Mouse (Mus musculus): ENCODE measurements at regions not wholly inside any gene's neighbourhood (a gene's known extent, or its start where the extent isn't known, plus 50 kb on each side); places are given as distances from the start of the nearest gene placed in this dataset.

DNA sequence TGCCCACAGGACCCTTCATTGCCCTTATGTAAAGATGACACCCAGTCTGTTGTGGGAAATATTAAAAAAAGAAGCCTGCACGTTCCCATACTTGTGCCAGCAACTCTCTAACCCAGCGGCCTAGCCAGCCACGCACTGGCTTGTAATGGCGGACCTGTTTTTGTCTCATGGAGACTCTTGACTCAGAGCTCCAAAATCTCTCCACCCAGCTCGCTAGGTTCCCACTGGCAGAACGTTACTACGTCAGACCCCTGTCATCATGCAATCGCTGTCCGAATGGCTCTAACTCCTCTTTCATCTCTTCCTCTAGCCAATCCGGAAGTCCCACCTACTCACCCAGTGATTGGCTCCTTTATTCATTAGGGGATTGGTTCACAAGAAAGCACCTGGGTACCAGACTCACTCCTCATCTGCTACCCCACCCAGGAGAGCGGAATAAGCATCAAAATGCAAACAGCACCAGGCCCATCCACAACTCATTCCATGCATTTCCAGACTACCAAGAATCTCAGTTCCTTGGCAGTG lies 159.2 kb upstream of the Fn1 start:
- DNase-seq, result no peak

DNA sequence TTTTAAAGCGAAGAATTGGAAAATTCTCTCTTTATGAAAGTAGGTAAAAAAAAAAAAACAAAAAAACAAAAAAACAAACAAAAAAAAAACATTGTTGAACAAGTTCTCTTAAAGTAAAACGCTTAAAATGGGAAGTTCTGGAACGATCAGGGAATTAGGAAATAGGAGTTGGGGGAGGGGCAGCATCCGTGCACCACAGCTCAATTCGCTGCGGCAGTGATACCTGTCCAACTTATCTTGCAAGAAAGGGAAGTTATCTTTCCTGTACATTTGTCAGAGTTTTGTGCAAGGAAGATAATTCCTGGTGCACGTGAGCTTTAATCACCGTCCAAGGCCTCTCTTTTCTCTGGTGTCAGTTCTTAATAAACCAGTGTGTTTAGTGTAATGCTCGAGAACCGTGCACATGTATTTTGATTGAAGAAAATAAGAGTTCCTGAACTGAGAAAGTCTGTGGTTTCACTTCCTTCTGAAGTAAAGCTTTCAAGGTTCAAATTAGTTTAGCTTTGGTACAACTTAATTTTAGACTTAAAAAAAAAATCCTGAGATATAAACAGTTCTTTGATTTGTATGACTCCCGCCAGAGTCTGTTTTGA lies 158.3 kb upstream of the Fn1 start:
- DNase-seq, result peak; percentile 15

DNA sequence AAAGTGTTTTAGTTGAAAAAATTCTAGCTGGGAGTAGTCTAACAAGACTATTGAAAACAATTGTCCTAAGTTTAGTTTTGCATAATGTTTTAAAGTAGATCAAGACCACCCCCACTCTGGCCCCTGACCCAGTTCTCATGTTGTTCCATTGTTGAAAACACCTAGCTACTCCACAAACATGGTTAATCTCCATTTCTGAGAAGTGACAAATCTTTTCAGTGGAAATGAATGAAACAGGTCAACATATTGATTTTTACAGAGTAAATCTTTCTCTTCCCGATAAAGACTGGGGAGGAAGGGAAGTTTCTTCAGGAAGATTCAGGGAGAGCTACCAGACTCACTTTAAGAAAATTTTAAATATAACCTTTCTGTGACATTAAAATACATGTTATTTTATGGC lies 155.0 kb upstream of the Fn1 start:
- no peak for DNase-seq

DNA sequence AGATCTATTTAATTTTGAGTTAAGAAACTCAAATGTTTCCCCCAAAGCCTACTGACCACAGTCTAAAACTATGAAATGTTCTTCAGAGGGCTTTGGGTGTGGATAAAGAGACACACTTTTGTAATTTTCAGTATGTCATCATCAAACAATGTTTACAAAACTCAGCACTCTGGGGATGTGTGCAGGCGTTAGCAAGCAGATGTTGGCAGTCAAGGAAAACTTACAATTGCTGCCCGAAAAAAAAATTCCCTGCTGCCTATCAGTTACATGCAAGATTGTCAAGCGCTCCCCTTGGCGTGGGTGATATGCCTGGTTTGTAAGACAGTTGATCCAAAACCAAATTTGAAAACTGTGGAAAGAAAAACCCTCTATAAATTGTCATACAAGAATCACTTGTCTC lies 154.6 kb upstream of the Fn1 start:
- peak; percentile 21 for DNase-seq

DNA sequence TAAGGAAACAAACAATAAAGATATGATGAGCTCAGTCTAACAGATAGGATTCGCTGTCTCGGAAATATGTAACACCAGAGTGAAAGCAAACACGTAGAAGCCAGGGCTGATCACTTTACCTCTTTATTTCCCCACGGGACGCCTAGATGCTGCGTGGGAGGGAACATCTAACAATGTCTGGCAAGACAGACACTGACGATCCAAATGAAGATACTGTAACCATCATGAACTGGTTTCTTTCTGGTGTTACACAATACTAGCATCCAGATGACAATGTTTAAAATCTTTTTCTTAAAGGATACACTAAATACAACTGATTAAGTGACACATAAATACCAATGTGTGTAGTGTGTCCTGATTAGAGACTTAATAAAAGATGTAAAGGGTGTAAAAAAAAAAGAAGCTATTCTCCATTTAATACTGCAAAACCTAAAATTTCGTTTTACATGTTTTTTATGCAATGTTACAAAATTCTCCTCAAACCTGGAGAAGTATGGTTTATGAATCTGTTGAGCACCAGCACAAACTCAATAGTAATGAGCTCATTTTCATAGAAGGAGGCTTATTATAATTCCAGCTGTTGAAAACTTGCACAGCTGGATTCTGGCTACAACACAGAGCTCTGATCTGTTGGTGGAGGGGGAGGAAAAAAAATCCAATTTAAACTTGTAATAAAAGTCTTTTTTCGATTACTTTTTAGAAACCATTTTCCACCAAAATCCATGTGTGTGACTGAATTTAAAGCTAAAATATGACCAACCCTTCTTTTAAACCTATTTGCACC lies 148.5 kb upstream of the Fn1 start:
- no peak for DNase-seq

DNA sequence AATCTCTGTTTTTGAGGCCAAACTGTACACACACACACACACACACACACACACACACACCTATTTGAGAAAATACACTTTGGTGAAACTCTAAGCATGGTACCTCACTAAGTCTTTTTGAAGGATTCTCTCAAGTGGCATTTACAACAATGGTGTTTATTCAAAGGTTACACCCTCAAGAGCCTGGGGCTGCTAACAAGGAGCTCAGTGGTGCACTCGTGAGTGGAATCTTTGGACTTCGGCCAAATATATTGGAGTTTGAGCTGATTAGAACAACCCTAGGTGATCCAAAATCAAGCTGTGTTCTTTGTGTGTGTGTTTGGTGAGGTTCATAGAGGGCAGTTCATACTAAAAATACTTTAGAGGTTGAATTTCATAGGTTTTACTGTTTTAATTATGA lies 147.6 kb upstream of the Fn1 start:
- no peak for DNase-seq

DNA sequence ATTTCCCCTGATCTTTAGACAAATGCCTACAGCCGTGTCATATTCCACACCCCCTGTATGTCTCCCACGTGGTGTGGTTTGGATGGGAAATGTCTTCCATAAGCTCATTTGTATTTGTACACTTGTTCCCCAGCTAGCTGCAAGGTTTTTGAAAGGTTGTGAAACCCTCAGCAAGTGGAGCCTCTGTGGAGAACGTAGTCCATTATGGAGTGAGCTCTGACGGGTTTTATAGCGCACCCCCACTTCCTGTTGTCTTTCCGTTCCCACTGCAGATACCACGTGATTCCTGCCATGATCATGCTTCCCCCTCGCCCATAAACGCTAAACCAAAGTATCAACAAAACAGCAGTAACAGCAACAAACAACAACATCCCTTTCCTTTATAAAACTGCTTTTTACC lies 145.6 kb upstream of the Fn1 start:
- DNase-seq, result no peak

DNA sequence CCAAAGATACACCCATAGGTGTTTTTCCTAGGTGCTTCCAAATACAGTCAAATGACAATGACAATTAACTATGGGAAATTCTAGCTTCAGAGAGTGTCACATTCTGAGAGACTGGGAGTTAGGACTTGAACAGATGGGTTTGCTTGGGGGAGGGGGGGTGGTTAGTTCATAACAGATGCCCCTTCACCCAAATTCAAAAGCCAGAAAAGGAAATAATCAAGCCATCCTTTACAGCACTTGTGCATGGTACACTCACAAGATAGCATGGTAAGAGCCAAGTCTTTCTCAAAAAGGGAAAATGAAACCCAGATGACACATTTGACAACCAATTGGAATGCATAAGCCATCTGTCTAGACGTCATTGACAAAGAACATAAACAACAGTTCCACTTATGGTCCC lies 135.4 kb upstream of the Fn1 start:
- no peak for DNase-seq

DNA sequence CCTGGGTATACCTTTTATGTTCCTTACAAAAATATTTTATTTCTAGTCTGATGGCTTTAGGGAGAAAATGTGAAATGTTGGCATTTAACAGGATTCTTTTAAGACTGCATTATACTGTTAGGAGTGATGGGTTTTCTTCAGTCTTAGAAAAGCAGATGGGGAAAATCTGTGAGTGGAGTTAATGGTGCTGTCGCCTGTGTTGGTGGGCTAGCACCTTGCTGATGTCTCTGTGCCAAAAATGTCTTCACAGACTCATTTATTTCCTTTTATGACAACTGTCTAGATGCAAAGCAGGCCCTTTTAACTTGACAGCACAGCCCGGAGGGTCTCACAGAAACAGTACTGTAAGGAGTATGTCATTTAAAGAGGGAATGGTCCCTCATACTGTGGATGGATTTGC lies 131.9 kb upstream of the Fn1 start:
- DNase-seq, result no peak

DNA sequence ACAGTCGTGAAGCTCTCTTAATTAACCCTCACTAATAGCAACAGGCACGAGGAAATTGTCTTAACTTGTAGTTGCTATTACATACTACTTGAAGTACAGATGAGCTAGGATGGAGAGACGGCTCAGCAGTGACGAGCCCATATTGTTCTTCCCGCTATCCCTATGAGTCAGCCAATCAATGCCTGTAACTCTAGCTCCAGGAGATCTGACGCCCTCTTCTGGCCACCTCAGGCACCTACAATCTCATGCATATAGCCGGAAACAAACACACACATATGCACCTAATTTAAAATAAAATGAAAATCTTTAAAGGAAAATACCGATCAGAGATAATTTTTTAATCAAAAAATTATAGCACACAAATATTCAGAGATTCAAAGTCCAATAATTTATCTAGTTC lies 125.3 kb upstream of the Fn1 start:
- no peak for DNase-seq

DNA sequence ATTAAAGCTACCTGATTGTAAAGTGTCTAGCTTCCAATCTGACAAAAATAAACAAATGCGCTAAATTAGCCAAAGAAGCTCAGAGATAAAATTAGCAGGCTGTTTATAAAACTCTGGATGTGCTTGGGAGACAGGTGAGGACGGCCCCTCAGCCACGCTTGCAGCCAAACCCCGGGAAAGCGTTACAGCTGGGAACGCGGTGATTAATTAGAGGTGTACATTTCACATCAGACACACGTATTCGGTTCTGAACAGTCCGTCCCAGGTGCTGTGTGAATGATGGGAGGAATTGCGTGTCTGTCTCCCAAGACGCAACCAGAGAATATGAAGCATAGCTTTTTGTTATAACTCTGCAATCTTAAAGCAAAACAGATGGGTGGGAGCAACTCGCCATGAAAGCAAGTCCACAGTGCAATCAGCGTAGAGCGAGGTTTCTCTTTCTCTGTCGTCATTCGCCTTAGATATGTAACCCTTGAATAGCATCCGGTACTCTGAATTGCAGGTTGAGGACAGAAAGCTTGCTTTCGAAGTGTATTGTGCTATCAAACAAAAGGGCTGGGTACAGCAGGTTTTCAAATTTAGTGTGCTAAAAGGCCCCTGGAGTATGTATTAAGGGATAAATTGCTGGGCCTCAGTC lies 123.0 kb upstream of the Fn1 start:
- DNase-seq, result no peak

DNA sequence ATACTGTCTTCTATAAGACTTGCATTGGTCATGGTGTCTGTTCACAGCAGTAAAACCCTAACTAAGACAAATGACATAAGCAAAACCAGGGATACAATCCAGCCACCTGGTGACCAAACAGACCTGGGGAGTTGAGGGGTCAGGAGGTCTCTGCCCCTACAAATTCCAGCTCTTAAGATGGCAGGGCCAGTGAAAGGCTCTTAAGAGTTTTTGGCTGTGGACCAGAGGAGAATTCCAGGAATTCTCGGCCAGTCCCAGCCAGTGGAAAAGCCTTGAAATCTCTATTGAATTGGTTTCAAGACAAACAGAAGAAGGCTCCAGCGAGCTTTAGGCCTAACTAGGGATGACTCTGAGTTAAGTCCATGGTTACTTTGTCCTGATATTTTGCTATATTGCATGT lies 119.5 kb upstream of the Fn1 start:
- no peak for DNase-seq

DNA sequence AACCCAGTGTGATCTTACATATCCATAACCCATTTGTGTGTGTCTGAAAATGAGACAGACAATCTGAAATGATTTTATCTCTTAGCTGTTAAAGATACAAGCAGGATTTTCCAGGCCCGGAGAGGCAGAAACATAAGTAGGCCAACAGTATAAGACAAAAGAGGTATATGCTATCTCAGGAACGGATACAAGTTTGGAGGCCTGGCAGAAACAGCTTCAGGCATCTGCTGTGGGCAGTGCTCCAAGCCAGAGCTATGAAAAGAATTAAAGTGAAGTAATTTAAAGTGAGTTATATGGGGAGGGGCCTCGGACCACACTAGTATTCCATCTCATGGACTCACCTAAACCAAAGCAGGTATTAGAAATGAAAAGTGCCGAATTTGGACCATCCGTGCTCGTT lies 118.8 kb upstream of the Fn1 start:
- DNase-seq, result no peak

DNA sequence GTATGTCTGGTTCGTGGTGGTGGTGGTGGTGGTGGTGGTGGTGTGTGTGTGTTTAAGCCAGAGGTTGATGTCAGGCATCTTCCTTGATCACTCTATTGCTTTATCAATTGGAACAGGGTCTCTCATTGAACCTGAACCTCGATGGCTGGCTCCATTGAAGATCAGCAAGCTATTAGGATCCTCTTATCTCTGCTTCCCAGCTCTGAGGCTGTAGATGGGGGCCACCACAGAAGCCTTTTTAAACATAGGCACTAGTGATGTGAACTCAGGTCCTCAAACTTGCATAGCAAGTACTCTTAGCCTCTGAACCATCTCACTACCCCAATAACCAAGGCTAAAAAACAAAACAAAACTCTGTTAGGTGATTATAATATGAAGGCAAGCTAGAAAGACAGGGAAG lies 116.6 kb upstream of the Fn1 start:
- no peak for DNase-seq

DNA sequence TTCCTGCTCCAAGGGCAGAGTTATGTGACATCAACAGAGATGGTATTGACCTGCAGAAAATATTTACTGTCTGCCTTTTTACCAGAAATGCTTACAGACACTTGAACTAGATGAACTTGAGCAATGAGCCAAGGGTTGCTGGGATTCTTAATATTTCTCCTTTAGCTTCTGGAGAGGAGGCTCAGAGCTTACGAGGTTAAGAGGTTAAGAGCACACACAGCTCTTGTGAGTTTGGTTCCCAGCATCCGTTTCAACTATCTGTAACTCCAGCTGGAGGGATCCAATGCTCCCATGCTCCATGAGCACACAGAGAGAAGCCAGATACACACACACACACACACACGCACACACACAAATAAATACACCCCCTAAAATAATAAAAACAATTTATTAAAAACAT lies 114.7 kb upstream of the Fn1 start:
- no peak for DNase-seq

DNA sequence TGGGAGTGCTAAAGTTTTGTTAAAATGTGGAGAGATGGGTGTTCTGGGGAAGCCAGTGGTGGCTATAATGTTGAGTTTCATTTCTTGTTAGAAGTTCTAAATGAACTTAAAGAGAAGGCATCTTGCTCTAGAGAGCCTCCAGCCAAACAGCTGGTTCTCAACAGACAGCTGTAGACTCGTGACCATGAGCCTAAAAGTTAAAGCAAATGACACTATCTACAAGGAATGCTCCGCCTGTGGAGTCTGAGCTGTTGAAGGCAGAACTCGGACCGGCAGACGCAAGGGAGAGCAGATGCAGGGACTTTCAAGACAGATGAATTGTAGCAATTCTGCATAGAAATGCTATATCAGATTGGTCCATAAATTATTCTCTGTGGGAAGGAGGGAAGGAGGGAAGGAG lies 114.1 kb upstream of the Fn1 start:
- DNase-seq, result no peak

DNA sequence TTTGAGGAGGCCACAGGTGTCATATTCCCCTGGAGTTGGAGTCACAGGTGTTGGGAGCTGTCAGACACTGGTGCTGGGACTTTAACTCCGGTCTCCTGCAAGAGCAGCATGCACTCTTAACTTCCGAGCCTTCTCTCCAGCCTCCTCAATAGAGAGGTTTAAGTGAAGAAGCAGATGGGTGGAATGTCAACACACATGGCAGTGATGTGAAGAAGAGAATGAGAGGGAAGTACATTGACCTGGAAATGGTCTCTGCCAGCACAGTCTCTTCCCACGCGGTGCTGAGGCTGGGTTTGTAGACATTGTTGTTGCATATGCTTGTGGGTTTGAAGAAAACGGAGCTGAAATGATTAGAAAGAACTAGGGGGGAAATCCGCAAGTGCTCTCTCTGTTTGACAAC lies 112.0 kb upstream of the Fn1 start:
- DNase-seq, result no peak

DNA sequence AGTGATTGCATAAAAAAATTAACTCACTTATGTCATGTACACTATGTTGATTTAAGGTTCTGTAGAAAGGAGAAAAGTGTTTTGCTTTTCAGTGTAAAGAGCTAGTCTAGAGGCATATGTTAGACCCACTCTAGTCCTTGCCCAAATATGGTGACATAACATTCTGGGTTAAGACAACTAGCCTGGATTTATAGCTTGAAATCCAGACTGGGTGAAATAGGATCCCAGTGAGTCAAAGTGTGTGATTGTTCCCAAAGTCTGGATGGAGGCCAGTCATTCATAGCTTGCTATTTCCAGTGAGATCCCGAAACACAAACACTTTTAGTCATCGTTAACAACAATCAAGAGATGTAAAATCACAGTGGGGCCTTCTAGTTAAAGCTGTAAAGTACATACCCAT lies 110.5 kb upstream of the Fn1 start:
- DNase-seq, result no peak

DNA sequence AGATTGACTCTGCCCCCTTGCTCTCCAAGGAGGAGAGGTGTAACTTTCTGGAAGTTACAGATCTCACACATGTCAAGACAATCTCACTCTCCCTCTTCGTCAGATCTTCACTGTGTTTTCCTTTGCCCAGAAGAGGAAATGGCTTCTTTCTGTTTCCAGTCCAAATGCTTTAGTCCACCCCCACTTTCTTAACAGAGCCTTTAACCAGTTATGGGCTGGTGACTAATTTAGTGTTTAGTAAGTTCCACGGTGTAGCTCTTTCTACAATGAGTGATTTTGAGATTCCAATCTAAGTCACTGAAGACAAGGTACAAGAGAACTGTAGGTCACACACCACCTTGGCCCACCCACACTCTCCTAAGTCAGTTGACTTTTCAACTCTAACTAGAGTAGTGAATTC lies 107.3 kb upstream of the Fn1 start:
- no peak for DNase-seq

DNA sequence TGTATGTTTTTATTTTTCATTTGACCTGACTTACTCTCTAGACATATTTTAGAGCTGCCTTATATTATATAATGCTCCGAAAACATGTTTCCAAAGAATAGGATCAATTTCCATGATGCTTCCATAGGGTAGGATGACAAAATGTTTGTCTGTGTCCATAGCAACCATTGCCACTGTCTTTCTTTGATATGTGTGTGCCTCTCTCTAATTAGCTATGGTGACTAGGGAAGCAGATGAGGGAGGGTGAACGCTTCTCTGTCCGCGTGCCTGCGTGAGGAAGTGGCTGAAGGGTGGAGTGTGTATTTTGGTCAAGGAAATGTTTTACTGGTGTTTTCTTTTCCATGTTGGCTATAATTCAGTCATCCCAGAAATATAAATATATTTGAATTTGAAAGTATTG lies 104.2 kb upstream of the Fn1 start:
- no peak for DNase-seq

DNA sequence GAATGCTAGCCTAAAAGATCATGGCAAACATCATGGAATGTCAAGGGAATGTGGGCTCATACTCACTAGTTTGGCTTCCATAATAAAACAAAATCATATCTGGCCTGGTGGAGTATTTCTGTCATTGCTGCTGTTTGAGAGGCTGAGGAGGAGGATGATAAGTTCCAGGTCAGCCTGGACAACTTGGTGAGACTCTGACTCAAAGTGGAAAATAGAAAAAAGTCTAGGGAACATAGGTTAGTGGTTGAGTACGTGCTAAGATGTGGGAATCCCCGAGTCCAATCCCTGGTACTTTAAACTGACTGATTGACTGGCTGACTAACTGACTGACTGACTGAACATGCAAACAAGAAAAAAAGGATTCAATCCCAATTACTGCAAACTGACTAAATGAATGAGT lies 103.2 kb upstream of the Fn1 start:
- no peak for DNase-seq

DNA sequence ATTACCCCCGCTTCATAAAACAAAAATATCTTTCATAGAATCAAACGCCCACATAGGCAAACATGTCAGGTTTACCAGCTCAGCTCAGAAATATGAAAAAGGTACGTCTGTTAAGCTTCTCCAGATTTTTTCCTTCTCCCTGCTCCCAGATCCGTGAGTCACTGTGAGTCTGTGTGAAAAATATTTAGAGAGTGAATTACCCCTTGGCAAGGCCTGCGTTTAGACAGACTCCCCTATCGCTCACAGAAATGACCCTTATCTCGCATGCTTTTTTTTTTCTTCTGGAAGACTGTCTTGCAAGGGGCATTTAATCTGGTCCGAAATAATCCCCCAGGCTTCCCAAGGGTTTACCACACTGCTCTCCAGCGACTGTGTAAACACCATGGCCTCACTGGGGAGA lies 102.4 kb upstream of the Fn1 start:
- DNase-seq, result no peak

DNA sequence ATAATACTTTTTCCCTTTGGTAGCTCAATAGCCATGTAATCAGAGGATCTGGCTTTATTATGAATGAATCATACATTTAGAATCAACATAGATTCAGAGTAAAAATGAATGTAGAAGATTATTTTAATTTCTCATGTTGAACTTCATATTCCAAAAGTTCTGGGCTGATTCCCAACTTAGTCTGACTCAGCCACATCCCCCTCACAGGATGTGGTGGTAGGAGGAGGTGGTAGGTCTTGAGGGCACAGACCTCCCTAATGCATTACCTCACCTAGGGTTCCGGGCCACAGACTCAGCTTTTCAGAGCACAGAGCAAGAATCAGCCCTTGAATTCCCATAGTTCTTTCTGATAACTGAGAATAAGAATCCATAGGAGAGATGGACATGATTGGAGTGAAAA lies 99.4 kb upstream of the Fn1 start:
- DNase-seq, result no peak

DNA sequence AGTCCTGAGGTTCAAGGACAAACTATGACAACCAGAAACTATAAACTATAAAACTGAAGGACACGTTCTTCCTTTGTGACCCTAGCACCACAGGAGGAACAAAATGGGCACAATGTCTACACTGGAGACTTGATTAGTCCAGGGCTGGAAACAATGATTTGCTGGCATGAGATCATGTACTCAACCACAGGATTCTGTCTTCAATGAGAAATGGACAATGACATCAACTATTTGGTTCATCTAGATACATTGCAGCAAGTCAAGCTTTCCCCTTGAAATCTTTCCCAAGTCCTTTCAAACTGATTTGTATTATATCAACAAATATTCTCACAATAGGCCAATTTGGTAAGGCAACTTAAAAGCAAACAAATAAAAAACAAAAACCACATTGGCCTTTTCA lies 98.6 kb upstream of the Fn1 start:
- DNase-seq, result no peak

DNA sequence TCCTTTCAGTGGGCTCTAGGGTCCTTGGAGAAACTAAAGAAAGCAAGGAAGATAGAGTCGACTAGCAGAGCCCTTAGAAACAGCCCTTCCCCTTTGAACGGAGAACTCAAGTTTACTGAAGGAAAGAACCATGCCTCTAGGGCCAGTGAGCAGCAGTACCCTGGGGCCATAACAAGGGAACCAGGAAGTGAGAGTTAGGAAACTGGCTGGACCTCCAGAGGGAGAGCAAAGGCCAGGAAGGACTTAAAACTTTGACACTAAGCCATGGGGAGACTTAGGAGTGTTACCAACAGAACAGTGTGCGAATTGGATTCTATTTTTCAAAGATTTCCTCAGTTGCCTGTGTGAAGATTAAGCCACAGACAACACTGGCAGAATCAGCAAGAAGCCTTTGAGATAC lies 82.6 kb upstream of the Fn1 start:
- DNase-seq, result no peak

Measured in lung, postnatal 14 days (tissue).